Mouse (Mus musculus) testis, adult 2 months (tissue): ENCODE data around the gene A630095N17Rik. TPM values are rescaled to one million over a fixed set of nuclear protein-coding genes. Genes with fewer than 3 reads are reported as not detected.

ENCODE experiments used
- H3K27ac ChIP-seq: fragments of 200-500 bp; 2 replicates; pipeline ENCODE4 v1.5.1; 2012; ENCODE audit warnings: low read depth, low read length; ENCODE audit not compliant: control insufficient read depth, insufficient read depth
- H3K27me3 ChIP-seq: fragments of 200-500 bp; 2 replicates; pipeline ENCODE4 v1.6.1; 2012; ENCODE audit warnings: mild to moderate bottlenecking, low read length, moderate library complexity; ENCODE audit not compliant: control insufficient read depth, insufficient read depth
- H3K36me3 ChIP-seq: fragments of 200-500 bp; 2 replicates; pipeline ENCODE4 v1.6.1; 2012; ENCODE audit warnings: mild to moderate bottlenecking, low read length; ENCODE audit not compliant: control insufficient read depth, insufficient read depth
- H3K4me1 ChIP-seq: fragments of 200-500 bp; 2 replicates; pipeline ENCODE4 v1.6.1; 2012; ENCODE audit warnings: low read length; ENCODE audit not compliant: control insufficient read depth, insufficient read depth
- H3K4me3 ChIP-seq: fragments of 200-500 bp; 2 replicates; pipeline ENCODE4 v1.5.1; 2012; ENCODE audit warnings: low read depth, mild to moderate bottlenecking, low read length, moderate library complexity, mixed read lengths; ENCODE audit not compliant: control insufficient read depth
- CTCF ChIP-seq: fragments of 200-500 bp; IDR thresholded peaks from 2 replicates; pipeline ENCODE4 v1.5.1; 2012; ENCODE audit warnings: low read depth, mild to moderate bottlenecking, inconsistent platforms, low read length, moderate library complexity; ENCODE audit not compliant: control insufficient read depth, insufficient read depth, insufficient replicate concordance
- POLR2A ChIP-seq: fragments of 200-500 bp; IDR thresholded peaks from 2 replicates; pipeline ENCODE4 v1.6.1; 2012; ENCODE audit warnings: low read depth, mild to moderate bottlenecking, inconsistent platforms, low read length, moderate library complexity; ENCODE audit not compliant: control insufficient read depth
- polyA plus RNA-seq: library from polyadenylated mRNA; depleted of rRNA; stranded (reverse); fragments of >200 nt; gene quantifications from 2 replicates; pipeline ENCODE4 v1.2.3, GENCODE M21; 2012

The A630095N17Rik gene
- polyA plus RNA-seq, 1 experiment, result 12.7 TPM

- TF ChIP-seq CTCF (no peak), POLR2A (no peak)
- Histone ChIP-seq H3K27ac (no peak overlapping the region), H3K4me1 (no peaks in the 10 kb centered on the region), H3K36me3 (no peaks in the 10 kb centered on the region), H3K27me3 (no peaks in the 10 kb centered on the region; the same call in 1 of the 2 replicates), H3K4me3 (no peak overlapping the region)
Observed at GRCm38 (mm10) chr1:75225473-75225872, 6.4 kb downstream of the A630095N17Rik start.

- H3K4me3 ChIP-seq, result no peak overlapping the region
- no peak for TF ChIP-seq POLR2A
- no peak for TF ChIP-seq CTCF
- no peaks in the 10 kb centered on the region for H3K36me3 ChIP-seq
- H3K4me1 ChIP-seq, result peaks cover 9% of the 10 kb centered on the region
- H3K27ac ChIP-seq, result no peak overlapping the region
- H3K27me3 ChIP-seq, result peaks cover 2% of the 10 kb centered on the region
Observed at GRCm38 (mm10) chr1:75223532-75223931, 8.4 kb downstream of the A630095N17Rik start.

DNA sequence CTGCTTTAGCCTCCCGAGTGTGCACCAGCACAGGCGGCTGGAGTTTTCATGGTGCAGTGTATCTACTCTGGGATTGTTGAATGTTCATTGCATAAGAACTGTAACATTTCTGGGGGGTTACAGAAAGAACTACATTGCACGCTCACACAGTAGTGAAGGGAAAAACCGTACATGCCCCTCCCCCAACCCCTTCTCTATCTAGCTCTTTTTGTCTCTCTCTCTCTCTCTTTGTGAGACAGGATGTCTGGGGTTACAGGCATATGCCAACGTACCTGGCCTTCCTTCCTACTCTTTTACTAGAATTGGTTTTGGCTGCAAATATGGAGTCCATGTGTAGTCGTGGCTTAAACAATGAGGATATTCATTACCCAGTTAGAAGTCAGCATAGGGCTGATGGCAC lies 9.0 kb downstream of the A630095N17Rik start:
- TF ChIP-seq POLR2A (no peak), CTCF (no peak)
- Histone ChIP-seq H3K36me3 (no peaks in the 10 kb centered on the region), H3K27ac (no peak overlapping the region), H3K4me1 (peaks cover 16% of the 10 kb centered on the region), H3K4me3 (no peak overlapping the region), H3K27me3 (peaks cover 4% of the 10 kb centered on the region)

- Histone ChIP-seq H3K27me3 (peaks cover 4% of the 10 kb centered on the region), H3K4me3 (no peak overlapping the region), H3K36me3 (no peaks in the 10 kb centered on the region), H3K27ac (no peak overlapping the region), H3K4me1 (peaks cover 18% of the 10 kb centered on the region)
- TF ChIP-seq POLR2A (no peak), CTCF (no peak)
Observed at GRCm38 (mm10) chr1:75221538-75221937, 10.4 kb downstream of the A630095N17Rik start.

GRCm38 (mm10) chr1:75219531-75219930 lies 12.4 kb downstream of the A630095N17Rik start, which contains the start of gene Tuba4a:
Gene Tuba4a, minus strand, starts transcription at chr1:75219865.
- Histone ChIP-seq H3K27ac (no peak within 1 kb of the TSS), H3K4me3 (peak within 1 kb of the TSS; percentile 82), H3K4me1 (peaks cover 18% of the 10 kb centered on the region), H3K36me3 (no peaks in the 10 kb centered on the region), H3K27me3 (peaks cover 4% of the 10 kb centered on the region)
- TF ChIP-seq CTCF (no peak), POLR2A (no peak)

GRCm38 (mm10) chr1:75219078-75219477 lies 12.8 kb downstream of the A630095N17Rik start:
- Histone ChIP-seq H3K36me3 (no peaks in the 10 kb centered on the region), H3K27me3 (peaks cover 4% of the 10 kb centered on the region), H3K4me3 (peak overlapping the region; percentile 82), H3K4me1 (peaks cover 18% of the 10 kb centered on the region), H3K27ac (no peak overlapping the region)
- no peak for TF ChIP-seq CTCF
- peak; percentile 63; the same call in 1 of the 2 replicates for TF ChIP-seq POLR2A

DNA sequence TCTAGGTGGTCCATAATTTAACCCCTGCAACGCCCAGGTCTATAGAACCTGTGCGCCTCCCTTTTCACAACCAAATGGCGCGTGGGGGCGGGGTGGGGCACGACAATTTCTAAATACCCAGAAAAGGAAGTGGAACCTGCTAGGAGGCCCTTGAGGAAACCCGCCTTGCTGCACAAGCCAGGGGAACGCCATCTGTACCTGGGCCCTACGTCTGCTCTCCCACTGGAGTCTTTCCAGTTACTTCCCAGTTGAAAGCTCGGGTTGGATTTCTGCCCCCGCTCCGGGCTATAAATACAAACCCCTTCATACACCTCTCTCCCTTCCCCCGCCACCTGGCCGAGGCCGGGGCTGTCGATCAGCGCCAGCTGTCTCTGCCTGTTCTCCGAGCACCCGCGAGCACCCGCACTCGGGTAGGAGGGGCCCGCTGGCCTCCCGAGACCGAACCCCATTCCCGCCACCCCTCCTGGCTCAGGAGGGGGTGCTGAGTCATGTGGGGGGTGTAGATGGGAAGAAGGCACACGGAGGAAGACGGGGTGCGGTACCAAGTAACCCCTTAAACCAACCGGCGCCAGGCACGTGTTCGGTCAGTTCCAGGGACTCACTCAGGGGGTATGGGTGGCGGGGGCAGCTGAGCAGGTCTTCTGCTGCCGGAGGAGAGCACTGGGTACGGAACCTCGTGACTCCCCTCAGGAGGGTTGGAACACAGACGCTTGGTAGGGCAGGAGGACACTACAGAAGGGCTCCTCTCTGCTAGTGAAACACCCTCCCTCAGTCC lies 13.5 kb downstream of the A630095N17Rik start:
- peaks cover 18% of the 10 kb centered on the region for H3K4me1 ChIP-seq
- peaks cover 4% of the 10 kb centered on the region for H3K27me3 ChIP-seq
- H3K36me3 ChIP-seq, result no peaks in the 10 kb centered on the region
- H3K4me3 ChIP-seq, result peak overlapping the region; percentile 82
- TF ChIP-seq CTCF (no peak), POLR2A (no peak)
- H3K27ac ChIP-seq, result no peak overlapping the region

GRCm38 (mm10) chr1:75217893-75218226 lies 14.0 kb downstream of the A630095N17Rik start:
- H3K4me1 ChIP-seq, result peaks cover 18% of the 10 kb centered on the region
- no peaks in the 10 kb centered on the region for H3K36me3 ChIP-seq
- peaks cover 4% of the 10 kb centered on the region for H3K27me3 ChIP-seq
- TF ChIP-seq POLR2A (no peak), CTCF (no peak)
- no peak overlapping the region for H3K27ac ChIP-seq
- H3K4me3 ChIP-seq, result peak overlapping the region; percentile 82
